15 mouse cellular contexts compared by ENCODE assay signal in the genomic region with DNA sequence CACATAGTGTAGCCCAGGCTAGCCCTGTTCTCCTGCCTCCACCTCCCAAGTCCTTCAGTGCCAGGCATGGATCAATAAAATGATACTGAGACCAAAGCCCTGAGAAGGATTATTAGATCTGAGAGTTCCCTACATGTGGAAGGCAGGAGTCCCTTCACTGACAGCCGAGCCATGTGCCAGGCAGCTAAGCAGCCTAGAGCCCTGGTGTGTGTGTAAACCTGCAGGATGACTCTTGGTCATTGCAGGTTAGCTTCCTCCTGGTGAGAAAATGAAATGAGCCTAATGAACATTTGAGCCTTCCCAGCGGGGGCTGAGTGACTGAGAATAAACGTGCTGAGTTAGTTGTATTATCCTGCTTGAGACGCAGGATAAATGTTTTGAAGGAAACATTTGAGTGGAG.
"Had no signal": no experiment of that assay in that cellular context is flagged by ENCODE, and none has a peak within 500 bp of the region (broad histone marks: within the 10 kb centered on the region; RNA-seq: fewer than 3 reads in every experiment).

No protein-coding gene starts in this region.

- H3K36me3 ChIP-seq: liver, embryonic 13.5 days; lung, embryonic 15.5 days; stomach, embryonic 15.5 days had no signal

- H3K4me3 ChIP-seq: layer of hippocampus, adult 2 months; limb, embryonic 12.5 days; liver, embryonic 13.5 days; lung, embryonic 15.5 days; megakaryocyte, embryonic 14.5 days; neural tube, embryonic 13.5 days; stomach, embryonic 15.5 days had no signal

- H3K27me3 ChIP-seq: limb, embryonic 12.5 days; liver, embryonic 13.5 days; lung, embryonic 15.5 days; megakaryocyte, embryonic 14.5 days; neural tube, embryonic 13.5 days; stomach, embryonic 15.5 days had no signal

- DNase-seq: kidney, postnatal 4 days; liver; liver, embryonic 13.5 days; liver, postnatal 0 days; lung, postnatal 14 days; right cerebral cortex, postnatal 14 days; thymus, adult 2 months; thymus, postnatal 25 days had no signal

- H3K27ac ChIP-seq: layer of hippocampus, adult 2 months; limb, embryonic 12.5 days; liver, embryonic 13.5 days; lung, embryonic 15.5 days; macrophage; neural tube, embryonic 13.5 days; stomach, embryonic 15.5 days had no signal

- H3K9me3 ChIP-seq: limb, embryonic 12.5 days; liver, embryonic 13.5 days; lung, embryonic 15.5 days; neural tube, embryonic 13.5 days; stomach, embryonic 15.5 days had no signal

- H3K4me1 ChIP-seq: limb, embryonic 12.5 days; liver, embryonic 13.5 days; megakaryocyte, embryonic 14.5 days; stomach, embryonic 15.5 days had no signal
